In the genomic region with DNA sequence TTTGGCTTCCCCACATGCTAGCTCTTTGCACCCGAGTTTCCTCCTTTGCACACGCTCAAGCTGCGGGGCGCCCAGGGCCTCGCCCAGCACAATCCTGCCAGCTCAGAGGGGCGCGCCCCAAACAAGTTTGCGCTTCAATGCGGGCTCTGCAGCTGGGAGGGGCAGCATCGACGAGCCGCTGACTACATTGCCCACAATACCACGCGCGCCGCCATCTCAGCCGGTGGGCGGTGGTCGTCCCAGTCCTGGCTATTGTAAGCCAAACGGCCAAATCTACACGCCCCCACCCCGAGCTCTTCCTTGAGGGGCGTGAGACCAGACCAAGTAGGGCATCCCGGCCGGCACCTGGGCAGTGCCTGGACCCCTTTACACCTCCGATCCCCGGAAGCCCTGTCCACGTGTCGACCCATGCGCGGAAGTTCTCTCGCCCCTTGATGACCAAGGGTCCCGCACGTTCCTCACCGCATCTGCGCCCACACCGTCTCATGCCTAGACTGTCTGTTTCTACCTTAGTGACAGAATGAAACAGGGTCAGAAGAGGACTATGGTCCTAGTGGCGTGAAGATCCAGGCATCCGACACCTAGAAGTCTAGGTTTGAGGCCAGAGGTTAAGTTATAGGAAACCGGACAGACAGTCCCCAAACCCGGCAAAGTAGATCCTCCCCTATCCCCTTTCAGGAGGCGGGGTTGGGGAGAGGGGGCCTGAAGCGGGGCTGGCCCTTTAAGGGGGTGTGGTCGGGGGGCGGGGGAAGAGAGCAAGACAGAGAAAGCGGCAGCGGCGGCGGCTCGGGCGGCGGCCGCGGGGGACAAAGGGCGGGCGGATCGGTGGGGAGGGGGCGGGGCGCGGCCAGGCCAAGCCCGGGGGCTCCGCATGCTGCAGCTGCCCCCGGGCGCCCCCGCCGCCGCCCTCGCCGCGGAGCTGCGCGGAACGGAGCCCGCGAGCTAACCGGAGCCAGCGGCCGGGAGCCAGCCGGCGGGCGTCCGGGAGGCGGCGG, we compare ENCODE assay signal across 8 mouse cellular contexts. TPM values are rescaled to one million over a fixed set of nuclear protein-coding genes. Genes with fewer than 3 reads are reported as not detected.
DNase-seq lines count a peak whose midpoint lies in the region; ATAC-seq and TF ChIP-seq lines count a peak whose summit lies in the region.

A gene (plus strand): TSS at position 758 of the 995 bp plus-strand sequence.

- peaks cover 33% of the 10 kb centered on the region for H3K4me1 ChIP-seq in embryonic facial prominence, embryonic 14.5 days (ENCODE audit: control insufficient read depth, insufficient read depth, low read length)
- H3K4me1 ChIP-seq in heart, adult 2 months (ENCODE audit: control insufficient read depth, insufficient read depth, low read length), result peaks cover 5% of the 10 kb centered on the region
- H3K4me1 ChIP-seq in liver, embryonic 11.5 days (replicated peaks; ENCODE audit: control insufficient read depth, insufficient read depth, low read length), result peaks cover 62% of the 10 kb centered on the region
- peaks cover 13% of the 10 kb centered on the region for H3K4me1 ChIP-seq in stomach, postnatal 0 days (replicated peaks; ENCODE audit: control insufficient read depth, insufficient read depth)

- peak within 1 kb of the TSS; percentile 77 for H3K4me3 ChIP-seq in embryonic facial prominence, embryonic 14.5 days (ENCODE audit: low read depth, low read length)
- H3K4me3 ChIP-seq in heart, adult 2 months, result peak within 1 kb of the TSS; percentile 68
- H3K4me3 ChIP-seq in liver, embryonic 11.5 days (ENCODE audit: low read depth, low read length), result peak within 1 kb of the TSS; percentile 85
- peak within 1 kb of the TSS; percentile 65 for H3K4me3 ChIP-seq in stomach, postnatal 0 days (ENCODE audit: low read depth, low read length)

- peaks cover 19% of the 10 kb centered on the region for H3K36me3 ChIP-seq in embryonic facial prominence, embryonic 14.5 days (ENCODE audit: control insufficient read depth, insufficient read depth, low read length)
- no peaks in the 10 kb centered on the region for H3K36me3 ChIP-seq in heart, adult 2 months (ENCODE audit: control insufficient read depth, insufficient read depth, low read length)
- peaks cover 17% of the 10 kb centered on the region for H3K36me3 ChIP-seq in liver, embryonic 11.5 days (ENCODE audit: control insufficient read depth, insufficient read depth, low read length)
- peaks cover 6% of the 10 kb centered on the region for H3K36me3 ChIP-seq in stomach, postnatal 0 days (ENCODE audit: control insufficient read depth, insufficient read depth, low read length)

- H3K27me3 ChIP-seq in embryonic facial prominence, embryonic 14.5 days (replicated peaks; ENCODE audit: control insufficient read depth, insufficient read depth, low read length), result no peaks in the 10 kb centered on the region
- no peaks in the 10 kb centered on the region for H3K27me3 ChIP-seq in heart, adult 2 months (ENCODE audit: control insufficient read depth, insufficient read depth, low read length)
- H3K27me3 ChIP-seq in liver, embryonic 11.5 days (replicated peaks; ENCODE audit: control insufficient read depth, insufficient read depth, low read length), result no peaks in the 10 kb centered on the region
- no peaks in the 10 kb centered on the region for H3K27me3 ChIP-seq in stomach, postnatal 0 days (ENCODE audit: control insufficient read depth, insufficient read depth, low read length)

- peak; percentile 95 for DNase-seq in A20 (ENCODE audit: low read depth, low spot score)
- peak; percentile 77 for DNase-seq in adrenal gland, adult 8-10 months
- DNase-seq in embryonic facial prominence, embryonic 14.5 days (ENCODE audit: low spot score), result peak; percentile 96
- peak; percentile 84 to 87 for DNase-seq in heart, adult 2 months
- peak; percentile 73 for DNase-seq in kidney, adult 9 months
- peak; percentile 91 for DNase-seq in liver, embryonic 11.5 days (ENCODE audit: low spot score)
- DNase-seq in naive thymus-derived CD4-positive, alpha-beta T cell, adult 2 months (ENCODE audit: low read depth), result peak; percentile 80
- peak; percentile 92 for DNase-seq in stomach, postnatal 0 days (ENCODE audit: low spot score)

- peak within 1 kb of the TSS; percentile 92 for H3K4me2 ChIP-seq in embryonic facial prominence, embryonic 14.5 days (ENCODE audit: low read depth, low read length)
- peak within 1 kb of the TSS; percentile 98 for H3K4me2 ChIP-seq in liver, embryonic 11.5 days
- peak within 1 kb of the TSS; percentile 74 for H3K4me2 ChIP-seq in stomach, postnatal 0 days (replicated peaks; ENCODE audit: low read depth)

- TF ChIP-seq CTCF in heart, adult 2 months (IDR thresholded peaks at IDR 0.05), result no peak
- no peak for TF ChIP-seq CTCF in stomach, postnatal 0 days (IDR thresholded peaks at IDR 0.05; ENCODE audit: low read depth)

- no peak for TF ChIP-seq EP300 in heart, adult 2 months (IDR thresholded peaks at IDR 0.05; ENCODE audit: insufficient read depth, low read depth, low read length)
- no peak for TF ChIP-seq EP300 in stomach, postnatal 0 days (optimal IDR thresholded peaks at IDR 0.05)

- 0% methylated on average over 39 of the region's 84 CpGs for WGBS in embryonic facial prominence, embryonic 14.5 days
- WGBS in heart, adult 2 months, result 3% methylated on average over 75 of the region's 84 CpGs
- under 1% methylated on average over 78 of the region's 84 CpGs for WGBS in liver, embryonic 11.5 days
- WGBS in stomach, postnatal 0 days, result 1% methylated on average over 46 of the region's 84 CpGs

- 0 out of 2 replicates have a peak, but pooled peaks have one; percentile 44 for TF ChIP-seq POLR2A in heart, adult 2 months (IDR thresholded peaks at IDR 0.05; ENCODE audit: insufficient read depth, low read depth, low read length)

- ATAC-seq in embryonic facial prominence, embryonic 14.5 days (ENCODE audit: low read depth), result peak; percentile 70
- ATAC-seq in liver, embryonic 11.5 days (replicated peaks; ENCODE audit: low FRiP score), result peak; percentile 72
- ATAC-seq in stomach, postnatal 0 days (ENCODE audit: low FRiP score, low TSS enrichment), result peak; percentile 74

- H3K9ac ChIP-seq in embryonic facial prominence, embryonic 14.5 days (ENCODE audit: low read depth, low read length), result peak within 1 kb of the TSS; percentile 76
- H3K9ac ChIP-seq in heart, adult 2 months (ENCODE audit: low read depth, low read length), result peak within 1 kb of the TSS; percentile 69
- peak within 1 kb of the TSS; percentile 90 for H3K9ac ChIP-seq in liver, embryonic 11.5 days (ENCODE audit: low read depth, low read length)
- peak within 1 kb of the TSS; percentile 69 for H3K9ac ChIP-seq in stomach, postnatal 0 days (ENCODE audit: low read length)

- H3K27ac ChIP-seq in embryonic facial prominence, embryonic 14.5 days (replicated peaks; ENCODE audit: low read depth, low read length), result peak within 1 kb of the TSS; percentile 88
- H3K27ac ChIP-seq in heart, adult 2 months, result peak within 1 kb of the TSS; percentile 83
- peak within 1 kb of the TSS; percentile 89 for H3K27ac ChIP-seq in liver, embryonic 11.5 days (ENCODE audit: low read depth, low read length)
- H3K27ac ChIP-seq in stomach, postnatal 0 days (replicated peaks), result peak within 1 kb of the TSS; percentile 93

- intact Hi-C loops in heart, adult 2 months (cut with DNase I), result loop anchor here (5.0 kb wide), 1 partner anchor 32 kb away; a partner anchor contains a TSS

- H3K9me3 ChIP-seq in embryonic facial prominence, embryonic 14.5 days (ENCODE audit: control insufficient read depth, low read length), result no peaks in the 10 kb centered on the region
- H3K9me3 ChIP-seq in liver, embryonic 11.5 days (ENCODE audit: control insufficient read depth, low read length), result no peaks in the 10 kb centered on the region
- H3K9me3 ChIP-seq in stomach, postnatal 0 days (ENCODE audit: control insufficient read depth, low read length), result no peaks in the 10 kb centered on the region

- no peaks in the 10 kb centered on the region for H3K79me2 ChIP-seq in heart, adult 2 months (replicated peaks; ENCODE audit: control insufficient read depth, insufficient read depth, low read length)

RNA-seq across cellular contexts. Expression of the gene that starts here (rescaled TPM):
- 100 to 1,000 TPM; 153 to 231 (median 191) TPM for total RNA-seq in adrenal gland, adult 8-10 months (2022)
- polyA plus RNA-seq in embryonic facial prominence, embryonic 14.5 days (2014; fragmentation: Nextera tagmentation; extraction: Ambion mirVana), result 277 and 302 TPM in 2 replicates
- 10 to 100 TPM; 85.8 to 91.0 TPM for total RNA-seq in heart, adult 2 months (2021)
- polyA plus RNA-seq in heart, adult 2 months (2012; rRNA removed), result 42.3 and 56.8 TPM in 2 replicates
- polyA plus RNA-seq in liver, embryonic 11.5 days (2014; fragmentation: Nextera tagmentation; extraction: Ambion mirVana), result 189 and 221 TPM in 2 replicates
- 143 and 148 TPM in 2 replicates for polyA plus RNA-seq in stomach, postnatal 0 days (2015; fragmentation: Nextera tagmentation; extraction: Ambion mirVana)

Comparison
In these comparisons a context has a peak if more than half of its experiments do, and no peak if none do; other contexts are left out.
1. Peak in every context shown above with its lines: DNase-seq, ATAC-seq, H3K4me3 ChIP-seq and H3K27ac ChIP-seq.